Mouse (Mus musculus) mesoderm, embryonic 11.5 days (tissue): ENCODE results near the gene Cldn16.
"Not testable (repeated sequence)": the region's sequence is repeated elsewhere in the genome, so short reads cannot be mapped to it uniquely, and the experiment has no call there.

Source experiments
- DNase-seq: peaks from one replicate; pipeline ENCODE4 v3.0.0-alpha.2; 2012; ENCODE audit warnings: low read depth, low spot score

The Cldn16 gene

GRCm38 (mm10) chr16:26462835-26463234 is at the start of gene Cldn16:
Gene Cldn16, plus strand, starts transcription at chr16:26463135.
- DNase-seq, result no peak

GRCm38 (mm10) chr16:26418616-26419015 is 44.3 kb upstream of the Cldn16 start:
- DNase-seq, result no peak

GRCm38 (mm10) chr16:26422078-26422477 is 40.9 kb upstream of the Cldn16 start:
- DNase-seq, result no peak

- DNase-seq, result no peak
These were observed 32.7 kb upstream of the Cldn16 start for GRCm38 (mm10) chr16:26430246-26430645.

GRCm38 (mm10) chr16:26433486-26433885 is 29.4 kb upstream of the Cldn16 start:
- no peak for DNase-seq

- no peak for DNase-seq
These were observed 22.9 kb upstream of the Cldn16 start for GRCm38 (mm10) chr16:26440031-26440430.

- DNase-seq, result no peak
These were observed 21.8 kb upstream of the Cldn16 start for GRCm38 (mm10) chr16:26441156-26441555.

- DNase-seq, result no peak
These were observed 18.1 kb upstream of the Cldn16 start for GRCm38 (mm10) chr16:26444843-26445242.

GRCm38 (mm10) chr16:26447594-26447993 is 15.3 kb upstream of the Cldn16 start:
- DNase-seq, result no peak

GRCm38 (mm10) chr16:26454163-26454562 is 8.8 kb upstream of the Cldn16 start:
- DNase-seq, result no peak

- no peak for DNase-seq
These were observed 6.8 kb upstream of the Cldn16 start for GRCm38 (mm10) chr16:26456182-26456581.

- DNase-seq, result no peak
These were observed 3.6 kb downstream of the Cldn16 start for GRCm38 (mm10) chr16:26466535-26466934.

- no peak for DNase-seq
These were observed 8.3 kb downstream of the Cldn16 start for GRCm38 (mm10) chr16:26471254-26471653.

GRCm38 (mm10) chr16:26495721-26496120 is 32.8 kb downstream of the Cldn16 start:
- peak; percentile 18 for DNase-seq

- DNase-seq, result not testable (repeated sequence)
These were observed 36.8 kb downstream of the Cldn16 start for GRCm38 (mm10) chr16:26499705-26500104.

GRCm38 (mm10) chr16:26500738-26501137 is 37.8 kb downstream of the Cldn16 start:
- DNase-seq, result no peak

- no peak for DNase-seq
These were observed 42.0 kb downstream of the Cldn16 start for GRCm38 (mm10) chr16:26504961-26505360.

- DNase-seq, result peak; percentile 28
These were observed 56.7 kb downstream of the Cldn16 start for GRCm38 (mm10) chr16:26519596-26519995.

GRCm38 (mm10) chr16:26525832-26526231 is 62.9 kb downstream of the Cldn16 start:
- no peak for DNase-seq

GRCm38 (mm10) chr16:26526669-26527068 is 63.7 kb downstream of the Cldn16 start, which contains the start of gene Tmem207:
Gene Tmem207, minus strand, starts transcription at chr16:26526769.
- no peak for DNase-seq

- no peak for DNase-seq
These were observed 65.2 kb downstream of the Cldn16 start for GRCm38 (mm10) chr16:26527931-26528666.

GRCm38 (mm10) chr16:26530451-26530850 is 67.5 kb downstream of the Cldn16 start:
- DNase-seq, result no peak

GRCm38 (mm10) chr16:26532287-26532686 is 69.4 kb downstream of the Cldn16 start:
- no peak for DNase-seq
